Comparison of ENCODE assay signal across 8 mouse cellular contexts in genomic region chr2:170183851-170184174, GRCm38 (mm10). TPM values are rescaled to one million over a fixed set of nuclear protein-coding genes. Genes with fewer than 3 reads are reported as not detected.
DNase-seq lines count a peak whose midpoint lies in the region; ATAC-seq and TF ChIP-seq lines count a peak whose summit lies in the region.

No protein-coding gene starts in this region.

- WGBS in forebrain, embryonic 10.5 days = 80% methylated on average over 4 of the region's 4 CpGs
- 76% methylated on average over 4 of the region's 4 CpGs for WGBS in forebrain, embryonic 11.5 days
- WGBS in hindbrain, embryonic 13.5 days = 71% methylated on average over 4 of the region's 4 CpGs

- no peak for DNase-seq in forebrain, embryonic 10.5 days (ENCODE audit: extremely low spot score, low spot score)
- no peak for DNase-seq in forebrain, embryonic 11.5 days (ENCODE audit: low spot score)
- no peak for DNase-seq in G1E (ENCODE audit: low spot score)
- peak; percentile 23 for DNase-seq in lung, postnatal 10 days
- DNase-seq in frontal cortex, postnatal 14 days (ENCODE audit: low spot score in 2 of 2) = no peak
- no peak for DNase-seq in left cerebral cortex, postnatal 4 days
- no peak for DNase-seq in gastrocnemius, postnatal 25 days

- TF ChIP-seq CTCF in G1E (IDR thresholded peaks at IDR 0.05; ENCODE audit: low read depth, low read length) = no peak

- peak overlapping the region; percentile 90; the same call in 1 of the 2 replicates for H3K27ac ChIP-seq in forebrain, embryonic 10.5 days
- H3K27ac ChIP-seq in forebrain, embryonic 11.5 days (ENCODE audit: low read depth, low read length) = no peak overlapping the region
- H3K27ac ChIP-seq in hindbrain, embryonic 13.5 days = no peak overlapping the region

- H3K9ac ChIP-seq in forebrain, embryonic 11.5 days (ENCODE audit: low read length) = no peak overlapping the region
- no peak overlapping the region for H3K9ac ChIP-seq in hindbrain, embryonic 13.5 days

- no peak overlapping the region for H3K4me2 ChIP-seq in forebrain, embryonic 11.5 days (ENCODE audit: low read depth, low read length, severe bottlenecking)
- peak overlapping the region; percentile 66 for H3K4me2 ChIP-seq in hindbrain, embryonic 13.5 days

- no peaks in the 10 kb centered on the region for H3K9me3 ChIP-seq in forebrain, embryonic 10.5 days
- H3K9me3 ChIP-seq in forebrain, embryonic 11.5 days (ENCODE audit: control insufficient read depth, low read length) = no peaks in the 10 kb centered on the region
- no peaks in the 10 kb centered on the region for H3K9me3 ChIP-seq in G1E (replicated peaks)
- H3K9me3 ChIP-seq in hindbrain, embryonic 13.5 days = no peaks in the 10 kb centered on the region

- H3K27me3 ChIP-seq in forebrain, embryonic 10.5 days (ENCODE audit: poor library complexity, severe bottlenecking) = no peaks in the 10 kb centered on the region
- no peaks in the 10 kb centered on the region for H3K27me3 ChIP-seq in forebrain, embryonic 11.5 days (ENCODE audit: control insufficient read depth, insufficient read depth, low read length)
- no peaks in the 10 kb centered on the region for H3K27me3 ChIP-seq in G1E (ENCODE audit: insufficient read depth, low read length)
- H3K27me3 ChIP-seq in hindbrain, embryonic 13.5 days = no peaks in the 10 kb centered on the region

- ATAC-seq in forebrain, embryonic 11.5 days (replicated peaks; ENCODE audit: low FRiP score) = no peak
- ATAC-seq in G1E (ENCODE audit: extremely low read depth, insufficient number of reproducible peaks, low FRiP score, poor library complexity, severe bottlenecking) = no peak
- no peak for ATAC-seq in hindbrain, embryonic 13.5 days (ENCODE audit: low FRiP score)

- no peaks in the 10 kb centered on the region for H3K36me3 ChIP-seq in forebrain, embryonic 10.5 days (replicated peaks)
- H3K36me3 ChIP-seq in forebrain, embryonic 11.5 days (ENCODE audit: control insufficient read depth, insufficient read depth, low read length) = no peaks in the 10 kb centered on the region
- peaks cover 5% of the 10 kb centered on the region for H3K36me3 ChIP-seq in G1E (replicated peaks)
- H3K36me3 ChIP-seq in hindbrain, embryonic 13.5 days = no peaks in the 10 kb centered on the region

- intact Hi-C loops in left cerebral cortex, postnatal 4 days (cut with DNase I) = no loop called here

- H3K4me1 ChIP-seq in forebrain, embryonic 10.5 days = peaks cover 18% of the 10 kb centered on the region
- H3K4me1 ChIP-seq in forebrain, embryonic 11.5 days (replicated peaks; ENCODE audit: control insufficient read depth, insufficient read depth, low read length) = no peaks in the 10 kb centered on the region; the same call in 1 of the 2 replicates
- H3K4me1 ChIP-seq in G1E (ENCODE audit: insufficient read depth, low read depth, low read length) = peaks cover 45% of the 10 kb centered on the region
- peaks cover 9% of the 10 kb centered on the region; the same call in 1 of the 2 replicates for H3K4me1 ChIP-seq in hindbrain, embryonic 13.5 days (replicated peaks)

- peak overlapping the region; percentile 63 for H3K4me3 ChIP-seq in forebrain, embryonic 10.5 days
- no peak overlapping the region for H3K4me3 ChIP-seq in forebrain, embryonic 11.5 days (ENCODE audit: low read depth, low read length)
- peak overlapping the region; percentile 73; the same call in 1 of the 2 replicates for H3K4me3 ChIP-seq in G1E (ENCODE audit: low read depth, low read length)
- H3K4me3 ChIP-seq in hindbrain, embryonic 13.5 days = peak overlapping the region; percentile 49

RNA-seq across cellular contexts. Expression of gene Zfp217, which starts 35.9 kb away (rescaled TPM):
- 3.4 and 4.1 TPM in 2 replicates for polyA plus RNA-seq in forebrain, embryonic 10.5 days (2016; fragmentation: Nextera tagmentation; extraction: Ambion mirVana)
- 3.8 and 3.9 TPM in 2 replicates for polyA plus RNA-seq in forebrain, embryonic 11.5 days (2014; fragmentation: Nextera tagmentation; extraction: Ambion mirVana)
- total RNA-seq in G1E (2014; fragmentation: Nextera tagmentation) = 46.0 and 65.0 TPM in 2 replicates
- 46.1 and 46.2 TPM in 2 replicates for total RNA-seq in G1E (2017)
- 18.7 and 22.0 TPM in 2 replicates for polyA plus RNA-seq in G1E (2012)
- 1.9 and 2.3 TPM in 2 replicates for polyA plus RNA-seq in hindbrain, embryonic 13.5 days (2015; fragmentation: Nextera tagmentation; extraction: Ambion mirVana)
- 1 to 10 TPM; 3.8 to 4.0 TPM for total RNA-seq in left cerebral cortex, postnatal 4 days (2021)
- 1 to 10 TPM; 7.0 to 7.2 TPM for total RNA-seq in gastrocnemius, postnatal 25 days (2021)
